Mouse (Mus musculus) erythroblast, embryonic 14.5 days (primary cell): Measurements from ENCODE around the gene Atp6v1e1.

Experiments
- GATA1 ChIP-seq: IDR thresholded peaks from 2 replicates; pipeline ENCODE4 v1.6.1; 2012; ENCODE audit warnings: low read length, inconsistent platforms, mixed read lengths
- TAL1 ChIP-seq: IDR thresholded peaks from 3 replicates; pipeline ENCODE4 v1.6.1; 2012; ENCODE audit warnings: low read length, inconsistent platforms, mixed read lengths

DNA sequence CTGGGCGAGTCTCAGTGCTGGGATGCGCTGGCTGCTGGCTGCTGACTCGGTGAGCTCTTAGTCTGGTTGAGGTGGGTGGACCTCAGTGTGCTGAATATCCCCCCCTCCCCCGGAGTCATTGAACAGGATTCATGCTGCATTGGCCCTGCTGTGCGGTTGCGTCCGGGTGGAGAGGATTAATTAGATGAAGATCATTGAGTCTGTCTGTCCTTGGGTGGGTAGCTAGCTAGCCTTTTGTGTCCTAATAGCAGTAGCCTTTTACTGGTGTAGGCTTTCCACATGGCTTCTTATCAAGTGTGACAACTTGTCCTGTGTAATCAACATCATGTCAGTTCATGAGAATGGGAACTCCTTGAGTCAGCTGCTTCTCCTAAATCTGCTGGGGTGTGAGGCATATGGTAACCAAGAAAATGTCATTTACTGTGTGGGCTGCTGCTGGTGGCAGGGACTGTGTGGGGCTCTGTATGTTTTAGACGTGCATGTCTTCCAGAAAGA, 35.7 kb upstream of the Atp6v1e1 start:
- TF ChIP-seq TAL1 (no peak), GATA1 (no peak)
